Mouse (Mus musculus): ENCODE results near the gene Serpinb9b. TPM values are rescaled to one million over a fixed set of nuclear protein-coding genes. Genes with fewer than 3 reads are reported as not detected.
"Not testable (repeated sequence)": the region's sequence is repeated elsewhere in the genome, so short reads cannot be mapped to it uniquely, and the experiment has no call there.

The Serpinb9b gene
- polyA plus RNA-seq, 1 experiment from 2014 or later: 0.33 TPM

DNA sequence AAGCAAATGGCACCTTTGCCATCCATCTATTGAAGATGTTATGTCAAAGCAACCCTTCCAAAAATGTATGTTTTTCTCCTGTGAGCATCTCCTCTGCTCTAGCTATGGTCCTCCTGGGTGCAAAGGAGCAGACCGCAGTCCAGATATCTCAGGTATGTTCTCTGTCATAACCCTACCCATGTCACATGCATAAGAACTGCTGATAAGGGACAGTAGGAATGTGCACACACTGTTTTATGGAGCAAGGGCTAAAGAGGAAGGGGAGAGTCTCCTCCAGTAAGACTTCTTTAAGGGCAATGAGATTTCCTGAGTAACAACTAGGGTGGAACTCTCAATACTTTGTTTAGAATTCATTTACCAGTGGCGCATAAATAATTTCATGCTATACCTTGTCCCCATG, 2.3 kb downstream of the Serpinb9b start:
- H3K27ac ChIP-seq (ENCODE audit: low read length); H3K4me1 ChIP-seq (ENCODE audit: control insufficient read depth, insufficient read depth, low read length); H3K4me2 ChIP-seq (ENCODE audit: low read depth, low read length); H3K4me3 ChIP-seq (ENCODE audit: low read length); H3K27me3 ChIP-seq (ENCODE audit: control insufficient read depth, insufficient read depth, low read length); H3K9ac ChIP-seq (ENCODE audit: low read length); H3K9me3 ChIP-seq (replicated peaks; ENCODE audit: control insufficient read depth, low read length); ATAC-seq (replicated peaks; ENCODE audit: extremely low read depth, insufficient read depth, low FRiP score); H3K36me3 ChIP-seq (ENCODE audit: control insufficient read depth, insufficient read depth): not testable (repeated sequence)
- 72% methylated on average over 2 of the region's 2 CpGs for WGBS

DNA sequence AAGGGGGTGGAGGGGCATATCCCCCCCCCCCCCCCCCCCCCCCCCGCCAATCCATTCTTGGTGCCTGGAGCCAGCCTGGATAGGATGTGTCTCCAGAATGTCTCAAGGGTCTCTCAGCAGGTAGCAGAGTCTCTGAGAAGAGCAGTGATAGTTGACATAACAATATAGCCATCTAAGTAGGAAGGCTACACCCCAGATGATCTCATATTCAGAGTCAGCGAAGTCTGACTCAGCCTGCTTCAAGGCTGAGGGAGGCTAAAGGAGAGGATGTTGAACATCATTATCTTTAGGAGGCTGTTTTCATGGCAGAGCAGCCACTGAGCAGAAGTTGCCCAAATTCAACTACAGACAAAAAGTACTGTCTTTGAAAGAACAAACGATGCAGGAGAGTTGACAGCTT, 3.1 kb downstream of the Serpinb9b start:
- 85% methylated on average over 2 of the region's 3 CpGs for WGBS
- no peak for ATAC-seq (replicated peaks; ENCODE audit: extremely low read depth, insufficient read depth, low FRiP score)
- no peak overlapping the region for H3K4me3 ChIP-seq (ENCODE audit: low read length)
- no peaks in the 10 kb centered on the region for H3K27me3 ChIP-seq (ENCODE audit: control insufficient read depth, insufficient read depth, low read length)
- H3K4me1 ChIP-seq (ENCODE audit: control insufficient read depth, insufficient read depth, low read length): no peaks in the 10 kb centered on the region
- H3K27ac ChIP-seq (ENCODE audit: low read length): no peak overlapping the region
- no peaks in the 10 kb centered on the region for H3K9me3 ChIP-seq (replicated peaks; ENCODE audit: control insufficient read depth, low read length)
- H3K4me2 ChIP-seq (ENCODE audit: low read depth, low read length): no peak overlapping the region
- no peak overlapping the region for H3K9ac ChIP-seq (ENCODE audit: low read length)
- no peaks in the 10 kb centered on the region for H3K36me3 ChIP-seq (ENCODE audit: control insufficient read depth, insufficient read depth)

DNA sequence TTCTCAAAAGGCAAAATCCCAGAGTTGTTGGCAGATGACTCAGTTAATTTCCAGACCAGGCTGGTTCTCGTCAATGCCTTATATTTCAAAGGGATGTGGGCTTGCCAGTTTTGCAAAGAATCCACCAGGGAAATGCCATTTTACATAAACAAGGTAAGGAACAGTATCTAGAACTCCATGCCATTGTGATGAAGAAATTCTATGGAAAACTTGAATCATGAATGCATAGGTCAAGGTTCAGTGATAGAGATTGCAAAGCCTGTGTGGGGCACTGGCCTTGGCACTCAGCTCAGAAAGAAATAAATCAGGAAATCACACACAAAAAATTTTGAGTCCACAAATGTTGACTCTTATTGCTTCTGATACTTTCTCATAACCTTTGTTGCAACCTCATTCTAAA, 8.3 kb downstream of the Serpinb9b start:
- no peak overlapping the region for H3K4me2 ChIP-seq (ENCODE audit: low read depth, low read length)
- no peak overlapping the region for H3K27ac ChIP-seq (ENCODE audit: low read length)
- no peaks in the 10 kb centered on the region for H3K4me1 ChIP-seq (ENCODE audit: control insufficient read depth, insufficient read depth, low read length)
- H3K36me3 ChIP-seq (ENCODE audit: control insufficient read depth, insufficient read depth): no peaks in the 10 kb centered on the region; the same call in 1 of the 2 replicates
- ATAC-seq (replicated peaks; ENCODE audit: extremely low read depth, insufficient read depth, low FRiP score): no peak
- H3K9me3 ChIP-seq (replicated peaks; ENCODE audit: control insufficient read depth, low read length): no peaks in the 10 kb centered on the region
- H3K27me3 ChIP-seq (ENCODE audit: control insufficient read depth, insufficient read depth, low read length): no peaks in the 10 kb centered on the region
- WGBS: 64% methylated on average over 1 of the region's 1 CpGs
- no peak overlapping the region for H3K9ac ChIP-seq (ENCODE audit: low read length)
- H3K4me3 ChIP-seq (ENCODE audit: low read length): no peak overlapping the region

DNA sequence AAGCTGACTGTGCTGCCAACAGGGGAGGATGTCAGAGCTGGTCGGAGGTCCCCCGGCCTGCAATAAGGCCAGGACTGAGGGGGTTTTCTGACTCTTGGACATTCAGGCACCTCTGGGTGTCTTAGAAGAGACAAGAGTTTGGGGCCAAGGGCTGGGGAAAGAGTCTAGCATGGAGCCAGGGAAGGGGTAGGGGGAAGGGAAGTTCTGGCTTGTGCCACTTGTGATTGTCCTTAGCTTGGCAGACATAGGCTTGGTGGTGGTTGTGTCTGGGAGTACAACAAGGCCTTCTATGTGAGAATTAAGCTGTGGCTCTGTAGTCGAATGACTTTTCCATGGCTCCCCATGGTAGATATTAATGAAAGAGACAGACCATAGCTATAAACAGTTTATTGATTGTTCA, 16.3 kb downstream of the Serpinb9b start:
- no peak overlapping the region for H3K27ac ChIP-seq (ENCODE audit: low read length)
- no peak overlapping the region for H3K4me2 ChIP-seq (ENCODE audit: low read depth, low read length)
- H3K9me3 ChIP-seq (replicated peaks; ENCODE audit: control insufficient read depth, low read length): no peaks in the 10 kb centered on the region
- H3K9ac ChIP-seq (ENCODE audit: low read length): no peak overlapping the region
- 91% methylated on average over 3 of the region's 3 CpGs for WGBS
- no peaks in the 10 kb centered on the region for H3K4me1 ChIP-seq (ENCODE audit: control insufficient read depth, insufficient read depth, low read length)
- no peak overlapping the region for H3K4me3 ChIP-seq (ENCODE audit: low read length)
- ATAC-seq (replicated peaks; ENCODE audit: extremely low read depth, insufficient read depth, low FRiP score): no peak
- H3K27me3 ChIP-seq (ENCODE audit: control insufficient read depth, insufficient read depth, low read length): no peaks in the 10 kb centered on the region
- no peaks in the 10 kb centered on the region; the same call in 1 of the 2 replicates for H3K36me3 ChIP-seq (ENCODE audit: control insufficient read depth, insufficient read depth)

DNA sequence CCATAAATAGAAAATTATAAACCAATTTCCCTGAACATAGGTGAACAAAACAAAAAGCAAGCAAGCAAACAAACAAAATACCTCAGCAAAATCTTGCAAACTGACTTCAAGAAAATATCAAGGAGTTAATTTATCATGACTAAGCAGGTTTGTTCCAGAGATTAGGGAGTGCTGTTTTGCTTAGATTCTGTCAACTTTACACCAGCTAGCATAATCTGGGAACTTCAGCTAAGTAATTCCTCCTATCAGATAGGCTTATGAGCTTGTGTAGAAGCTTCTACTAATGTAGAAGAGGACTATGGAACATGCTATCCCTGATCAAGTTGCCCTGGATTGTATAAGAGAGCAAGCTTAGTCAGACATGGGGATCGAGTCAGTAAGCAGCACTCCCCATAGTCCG, 20.0 kb downstream of the Serpinb9b start:
- no peak for ATAC-seq (replicated peaks; ENCODE audit: extremely low read depth, insufficient read depth, low FRiP score)
- no peaks in the 10 kb centered on the region for H3K36me3 ChIP-seq (ENCODE audit: control insufficient read depth, insufficient read depth)
- H3K9ac ChIP-seq (ENCODE audit: low read length): no peak overlapping the region
- no peak overlapping the region for H3K4me2 ChIP-seq (ENCODE audit: low read depth, low read length)
- H3K4me3 ChIP-seq (ENCODE audit: low read length): no peak overlapping the region
- 86% methylated on average over 2 of the region's 2 CpGs for WGBS
- H3K27ac ChIP-seq (ENCODE audit: low read length): no peak overlapping the region
- no peaks in the 10 kb centered on the region for H3K4me1 ChIP-seq (ENCODE audit: control insufficient read depth, insufficient read depth, low read length)
- no peaks in the 10 kb centered on the region for H3K27me3 ChIP-seq (ENCODE audit: control insufficient read depth, insufficient read depth, low read length)
- no peaks in the 10 kb centered on the region for H3K9me3 ChIP-seq (replicated peaks; ENCODE audit: control insufficient read depth, low read length)

DNA sequence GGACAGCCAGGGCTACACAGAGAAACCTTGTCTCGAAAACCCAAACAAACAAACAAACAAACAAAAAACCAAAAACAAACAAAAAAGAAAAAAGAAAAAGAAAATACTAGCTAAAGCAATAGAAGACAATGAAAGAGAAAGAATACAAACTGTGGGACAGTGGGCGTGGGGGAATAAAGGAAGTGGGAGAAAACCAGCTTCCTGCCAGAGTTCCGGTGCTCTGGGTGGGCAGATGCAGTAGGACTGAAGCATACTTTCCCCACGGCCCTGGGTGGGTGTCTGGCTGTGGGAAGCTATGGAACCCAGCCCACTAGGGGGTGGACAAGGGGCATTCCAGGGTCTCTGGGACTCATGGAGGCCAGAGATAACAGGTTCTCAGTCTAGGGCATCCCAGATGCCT, 21.0 kb downstream of the Serpinb9b start:
- Histone ChIP-seq H3K4me3 (ENCODE audit: low read length) (no peak overlapping the region), H3K9ac (ENCODE audit: low read length) (no peak overlapping the region), H3K4me1 (ENCODE audit: control insufficient read depth, insufficient read depth, low read length) (no peaks in the 10 kb centered on the region), H3K27me3 (ENCODE audit: control insufficient read depth, insufficient read depth, low read length) (no peaks in the 10 kb centered on the region), H3K4me2 (ENCODE audit: low read depth, low read length) (no peak overlapping the region), H3K27ac (ENCODE audit: low read length) (no peak overlapping the region), H3K36me3 (ENCODE audit: control insufficient read depth, insufficient read depth) (no peaks in the 10 kb centered on the region), H3K9me3 (replicated peaks; ENCODE audit: control insufficient read depth, low read length) (no peaks in the 10 kb centered on the region)
- ATAC-seq (replicated peaks; ENCODE audit: extremely low read depth, insufficient read depth, low FRiP score): no peak
- 64% methylated on average over 4 of the region's 4 CpGs for WGBS

DNA sequence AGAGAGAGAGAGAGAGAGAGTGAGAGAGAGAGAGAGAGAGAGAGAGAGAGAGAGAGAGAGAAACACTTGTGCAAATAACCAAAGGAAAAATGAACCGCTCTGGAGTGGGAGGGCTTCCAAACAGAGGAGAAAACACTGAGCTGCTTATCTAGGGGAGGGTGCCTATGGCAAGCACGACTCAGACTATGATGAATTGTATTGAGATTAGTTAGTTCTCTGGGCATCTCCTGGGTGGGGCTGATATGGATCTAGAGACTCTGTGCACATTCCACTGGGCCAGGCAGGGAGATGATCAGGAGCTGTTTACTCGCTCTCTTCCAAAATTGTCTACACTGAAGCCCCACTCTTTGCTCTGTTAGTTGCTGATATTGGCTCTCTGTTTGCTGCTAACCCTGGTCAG, 24.5 kb downstream of the Serpinb9b start:
- no peaks in the 10 kb centered on the region for H3K9me3 ChIP-seq (replicated peaks; ENCODE audit: control insufficient read depth, low read length)
- no peaks in the 10 kb centered on the region for H3K4me1 ChIP-seq (ENCODE audit: control insufficient read depth, insufficient read depth, low read length)
- no peak for ATAC-seq (replicated peaks; ENCODE audit: extremely low read depth, insufficient read depth, low FRiP score)
- no peaks in the 10 kb centered on the region for H3K27me3 ChIP-seq (ENCODE audit: control insufficient read depth, insufficient read depth, low read length)
- H3K4me3 ChIP-seq (ENCODE audit: low read length): no peak overlapping the region
- no peak overlapping the region for H3K9ac ChIP-seq (ENCODE audit: low read length)
- no peak overlapping the region for H3K4me2 ChIP-seq (ENCODE audit: low read depth, low read length)
- H3K27ac ChIP-seq (ENCODE audit: low read length): no peak overlapping the region
- H3K36me3 ChIP-seq (ENCODE audit: control insufficient read depth, insufficient read depth): no peaks in the 10 kb centered on the region
- 41% methylated on average over 3 of the region's 3 CpGs for WGBS

DNA sequence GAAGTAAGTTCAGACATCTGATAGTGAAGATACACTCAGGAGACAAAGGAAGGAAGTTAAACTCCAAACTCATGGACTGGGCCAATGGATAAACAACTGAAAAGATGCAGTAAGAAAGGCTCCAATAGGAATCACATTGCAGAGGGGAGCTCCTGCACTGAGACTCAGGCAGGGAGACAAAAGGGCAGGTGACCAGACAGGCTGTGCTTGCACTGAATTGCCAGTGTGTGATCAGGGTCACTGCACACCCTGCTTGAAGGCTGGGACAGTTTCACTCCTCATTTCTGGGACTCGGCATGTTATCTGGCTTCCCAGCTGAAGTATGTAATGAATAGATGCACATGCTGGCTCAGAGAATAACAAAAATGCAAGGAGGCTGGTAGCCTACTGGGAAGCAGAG, 35.8 kb downstream of the Serpinb9b start:
- 11% methylated on average over 1 of the region's 1 CpGs for WGBS
- no peak overlapping the region for H3K4me2 ChIP-seq (ENCODE audit: low read depth, low read length)
- no peak for ATAC-seq (replicated peaks; ENCODE audit: extremely low read depth, insufficient read depth, low FRiP score)

DNA sequence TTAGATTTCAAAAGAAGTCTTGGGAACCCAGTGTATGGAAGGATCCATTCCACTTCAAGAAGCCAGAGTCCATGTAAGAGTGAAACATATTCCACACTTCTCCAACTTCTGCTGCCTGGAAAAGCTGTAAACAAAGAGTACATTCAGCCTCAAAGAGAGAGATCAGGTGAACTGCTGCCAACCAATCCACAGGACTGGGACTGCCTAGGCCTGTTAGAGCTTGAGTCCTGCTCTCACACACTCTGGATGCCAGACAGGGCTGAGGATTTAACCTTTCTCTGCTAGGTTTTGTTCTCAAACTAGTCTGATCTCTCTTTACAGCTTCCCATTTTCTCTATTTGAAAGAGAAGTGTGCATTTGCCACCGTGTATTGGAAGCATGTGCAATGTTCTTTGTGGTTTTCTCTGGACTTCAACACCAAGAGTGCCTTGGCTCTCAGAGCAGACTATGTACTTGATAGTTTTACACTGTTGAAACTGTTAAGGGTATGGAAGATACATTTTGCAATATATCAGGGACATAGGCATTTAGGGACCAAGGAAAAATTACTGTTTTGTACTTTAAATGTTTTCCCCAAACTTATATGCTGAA, 40.3 kb downstream of the Serpinb9b start:
- no peaks in the 10 kb centered on the region for H3K4me1 ChIP-seq (ENCODE audit: control insufficient read depth, insufficient read depth, low read length)
- no peaks in the 10 kb centered on the region for H3K27me3 ChIP-seq (ENCODE audit: control insufficient read depth, insufficient read depth, low read length)
- no peak overlapping the region for H3K4me2 ChIP-seq (ENCODE audit: low read depth, low read length)
- no peak overlapping the region for H3K27ac ChIP-seq (ENCODE audit: low read length)
- ATAC-seq (replicated peaks; ENCODE audit: extremely low read depth, insufficient read depth, low FRiP score): no peak
- no peaks in the 10 kb centered on the region for H3K36me3 ChIP-seq (ENCODE audit: control insufficient read depth, insufficient read depth)
- no peak overlapping the region for H3K4me3 ChIP-seq (ENCODE audit: low read length)
- 39% methylated on average over 1 of the region's 1 CpGs for WGBS
- no peak overlapping the region for H3K9ac ChIP-seq (ENCODE audit: low read length)
- no peaks in the 10 kb centered on the region for H3K9me3 ChIP-seq (replicated peaks; ENCODE audit: control insufficient read depth, low read length)

More for the DNA sequence above, 35.8 kb downstream of the Serpinb9b start:
- H3K4me1 ChIP-seq (ENCODE audit: control insufficient read depth, insufficient read depth, low read length): no peaks in the 10 kb centered on the region
- H3K4me3 ChIP-seq (ENCODE audit: low read length): no peak overlapping the region
- H3K27ac ChIP-seq (ENCODE audit: low read length): no peak overlapping the region
- H3K36me3 ChIP-seq (ENCODE audit: control insufficient read depth, insufficient read depth): no peaks in the 10 kb centered on the region
- no peak overlapping the region for H3K9ac ChIP-seq (ENCODE audit: low read length)
- H3K27me3 ChIP-seq (ENCODE audit: control insufficient read depth, insufficient read depth, low read length): no peaks in the 10 kb centered on the region
- no peaks in the 10 kb centered on the region for H3K9me3 ChIP-seq (replicated peaks; ENCODE audit: control insufficient read depth, low read length)
